Mouse (Mus musculus) megakaryocyte, embryonic 14.5 days (primary cell): ENCODE measurements around the gene Zbtb3. TPM values are rescaled to one million over a fixed set of nuclear protein-coding genes. Genes with fewer than 3 reads are reported as not detected.

Source experiments
- H3K27me3 ChIP-seq: replicated peaks from 2 replicates; pipeline ENCODE3; 2012; ENCODE audit warnings: inconsistent platforms
- H3K36me3 ChIP-seq: replicated peaks from 2 replicates; pipeline ENCODE3; 2012; ENCODE audit warnings: low read length, inconsistent platforms, mixed read lengths
- H3K4me1 ChIP-seq: 2 replicates; pipeline ENCODE4 v1.6.1; 2012; ENCODE audit warnings: inconsistent platforms
- H3K4me3 ChIP-seq: replicated peaks from 2 replicates; pipeline ENCODE3; 2012; ENCODE audit warnings: moderate library complexity, mild to moderate bottlenecking, inconsistent platforms
- H3K9me3 ChIP-seq: 2 replicates; pipeline ENCODE4 v1.6.1; 2012; ENCODE audit warnings: inconsistent platforms
- FLI1 ChIP-seq: IDR thresholded peaks from 2 replicates; pipeline ENCODE4 v1.6.1; 2012; ENCODE audit warnings: low read length, inconsistent platforms, mixed read lengths
- GATA1 ChIP-seq: IDR thresholded peaks from 3 replicates; pipeline ENCODE4 v1.6.1; 2012; ENCODE audit warnings: mixed read lengths, low read length, inconsistent platforms, borderline replicate concordance
- polyA plus RNA-seq: library from polyadenylated mRNA; stranded (reverse); fragments of >175 nt; gene quantifications from 2 replicates; pipeline ENCODE4 v1.2.3, GENCODE M21; 2012; ENCODE audit warnings: low replicate concordance; ENCODE audit not compliant: insufficient read depth

Gene Zbtb3
- polyA plus RNA-seq, 1 experiment: 1.3 TPM

GRCm38 (mm10) chr19:8773409-8773808 lies 28.9 kb upstream of the Zbtb3 start:
- Histone ChIP-seq H3K27me3 (no peaks in the 10 kb centered on the region), H3K36me3 (peaks cover 60% of the 10 kb centered on the region), H3K4me3 (peak overlapping the region; percentile 97), H3K9me3 (no peaks in the 10 kb centered on the region), H3K4me1 (peaks cover 52% of the 10 kb centered on the region)
- TF ChIP-seq FLI1 (no peak), GATA1 (no peak)

DNA sequence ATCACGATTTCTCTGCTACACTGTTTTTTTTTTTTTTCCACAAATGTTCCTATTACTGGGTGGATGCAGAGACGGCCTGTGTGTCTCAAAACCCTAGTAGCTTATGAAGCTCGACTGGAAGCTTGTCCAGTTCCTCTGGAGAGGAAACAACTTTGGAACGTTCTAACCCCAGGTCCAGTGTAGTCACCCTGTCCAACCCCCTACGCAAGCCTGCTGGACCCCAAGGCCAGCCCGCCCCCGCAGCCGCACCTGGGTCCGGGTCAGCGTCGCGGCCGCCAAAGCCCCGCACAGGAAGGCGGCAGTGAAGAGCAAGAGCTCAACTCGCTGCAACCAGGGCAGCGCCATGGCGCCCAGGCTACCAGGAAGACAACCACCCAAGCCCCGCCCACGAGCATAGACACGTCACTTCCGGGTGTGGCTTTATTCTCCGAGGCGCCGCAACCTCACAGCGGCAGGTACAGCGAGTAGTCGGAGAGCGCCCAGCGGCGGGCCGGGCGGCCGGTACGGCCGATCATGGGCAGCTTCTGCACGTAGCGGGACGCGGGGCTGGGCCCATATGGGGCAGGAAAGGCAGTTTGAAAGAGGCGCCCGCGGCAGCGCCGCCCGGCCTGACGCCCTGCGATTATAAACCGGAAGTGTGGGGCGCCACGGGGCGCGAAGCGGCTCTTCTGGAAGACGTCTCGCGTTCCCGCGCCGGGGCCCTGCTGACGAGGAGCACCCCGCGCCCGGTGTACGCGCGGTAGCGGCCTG lies 28.1 kb upstream of the Zbtb3 start, which contains the start of gene Tmem179b:
TSS of gene Tmem179b (minus strand) at position 382 of the 750 bp plus-strand sequence.
- TF ChIP-seq FLI1 (peak; percentile 68; the same call in 1 of the 2 replicates), GATA1 (no peak)
- peaks cover 57% of the 10 kb centered on the region for H3K36me3 ChIP-seq
- no peaks in the 10 kb centered on the region for H3K9me3 ChIP-seq
- H3K27me3 ChIP-seq: no peaks in the 10 kb centered on the region
- peak within 1 kb of the TSS; percentile 97 for H3K4me3 ChIP-seq
- H3K4me1 ChIP-seq: peaks cover 52% of the 10 kb centered on the region

DNA sequence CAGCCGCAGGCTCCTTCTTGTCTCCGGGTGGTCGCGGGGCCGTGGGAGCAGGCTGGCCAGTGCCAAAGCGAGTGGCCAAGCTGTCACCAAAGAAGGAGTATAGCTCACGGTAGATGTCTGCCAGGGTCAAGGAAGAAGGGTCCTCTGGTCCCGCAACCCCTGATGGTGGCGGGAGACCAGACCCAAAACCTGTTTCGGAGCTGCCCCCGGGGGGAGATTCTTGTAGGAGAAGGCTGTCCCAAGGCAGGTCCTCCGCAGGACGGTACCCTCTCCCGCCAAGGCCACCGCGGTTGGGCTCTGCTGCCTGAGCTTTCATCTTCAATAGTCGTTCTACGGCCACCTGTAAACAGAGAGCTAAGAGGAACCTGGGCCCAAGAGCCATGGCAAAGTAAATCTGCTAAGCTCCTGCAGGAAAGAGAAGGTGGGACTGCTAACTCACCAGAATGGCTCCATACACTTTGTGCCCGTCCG lies 27.4 kb upstream of the Zbtb3 start:
- H3K9me3 ChIP-seq: no peaks in the 10 kb centered on the region
- H3K4me1 ChIP-seq: peaks cover 55% of the 10 kb centered on the region
- H3K27me3 ChIP-seq: no peaks in the 10 kb centered on the region
- H3K4me3 ChIP-seq: peak overlapping the region; percentile 97
- H3K36me3 ChIP-seq: peaks cover 55% of the 10 kb centered on the region
- no peak for TF ChIP-seq FLI1
- no peak for TF ChIP-seq GATA1

- peak within 1 kb of the TSS; percentile 96 for H3K4me3 ChIP-seq
- TF ChIP-seq FLI1: no peak
- TF ChIP-seq GATA1: no peak
- peaks cover 40% of the 10 kb centered on the region for H3K36me3 ChIP-seq
- H3K4me1 ChIP-seq: peaks cover 45% of the 10 kb centered on the region
- H3K9me3 ChIP-seq: no peaks in the 10 kb centered on the region
- no peaks in the 10 kb centered on the region for H3K27me3 ChIP-seq
Observed at GRCm38 (mm10) chr19:8786008-8786781, 16.2 kb upstream of the Zbtb3 start, which contains the start of gene Taf6l. Gene Taf6l, minus strand, starts transcription at chr19:8786417.

GRCm38 (mm10) chr19:8788521-8788920 lies 13.8 kb upstream of the Zbtb3 start:
- TF ChIP-seq FLI1 (no peak), GATA1 (no peak)
- peaks cover 5% of the 10 kb centered on the region for H3K9me3 ChIP-seq
- H3K27me3 ChIP-seq: no peaks in the 10 kb centered on the region
- H3K4me1 ChIP-seq: peaks cover 36% of the 10 kb centered on the region
- H3K4me3 ChIP-seq: no peak overlapping the region
- peaks cover 35% of the 10 kb centered on the region for H3K36me3 ChIP-seq

- Histone ChIP-seq H3K4me3 (no peak overlapping the region), H3K9me3 (peaks cover 6% of the 10 kb centered on the region), H3K36me3 (peaks cover 36% of the 10 kb centered on the region), H3K4me1 (peaks cover 33% of the 10 kb centered on the region), H3K27me3 (no peaks in the 10 kb centered on the region)
- TF ChIP-seq GATA1: no peak
- no peak for TF ChIP-seq FLI1
Observed at GRCm38 (mm10) chr19:8789171-8789570, 13.2 kb upstream of the Zbtb3 start.

GRCm38 (mm10) chr19:8790171-8790570 lies 12.2 kb upstream of the Zbtb3 start:
- H3K27me3 ChIP-seq: no peaks in the 10 kb centered on the region
- peaks cover 6% of the 10 kb centered on the region for H3K9me3 ChIP-seq
- H3K4me1 ChIP-seq: peaks cover 27% of the 10 kb centered on the region
- peaks cover 42% of the 10 kb centered on the region for H3K36me3 ChIP-seq
- no peak overlapping the region for H3K4me3 ChIP-seq
- TF ChIP-seq GATA1: no peak
- no peak for TF ChIP-seq FLI1

DNA sequence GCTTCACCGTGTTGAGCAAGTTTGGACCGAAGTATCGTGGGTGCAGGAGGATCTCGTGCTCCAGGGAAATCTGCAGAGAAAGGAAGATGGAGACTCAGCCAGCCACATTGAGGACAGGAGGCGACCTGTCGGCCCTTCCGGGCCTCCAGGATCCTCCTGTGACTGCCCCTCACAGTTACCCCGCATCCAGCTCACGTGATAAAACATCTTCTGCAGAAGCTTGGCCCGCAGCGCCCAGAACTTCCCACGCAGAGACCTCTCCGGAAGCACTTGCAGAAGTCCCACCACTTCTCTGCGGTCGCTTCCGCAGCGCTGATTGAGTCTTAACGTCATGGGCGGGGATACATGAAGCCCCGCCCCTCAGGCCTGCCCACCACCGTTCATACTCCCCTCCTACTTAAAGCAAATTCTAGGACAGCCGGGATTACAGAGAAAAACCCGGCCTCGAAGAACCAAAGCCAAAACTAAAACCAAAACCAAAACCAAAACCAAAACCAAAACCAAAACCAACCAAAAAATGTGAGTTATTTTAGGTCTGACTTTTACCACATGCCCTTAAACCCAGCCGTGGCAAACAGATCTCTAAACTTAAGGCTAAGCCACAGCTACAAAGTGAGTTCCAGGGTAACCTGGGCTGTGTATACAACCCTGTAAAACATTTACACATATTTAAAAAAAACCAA lies 4.0 kb upstream of the Zbtb3 start, which contains the start of gene Polr2g:
TSS of gene Polr2g (minus strand) at position 314 of the 683 bp plus-strand sequence.
- no peaks in the 10 kb centered on the region for H3K27me3 ChIP-seq
- H3K36me3 ChIP-seq: peaks cover 28% of the 10 kb centered on the region
- peaks cover 44% of the 10 kb centered on the region for H3K4me1 ChIP-seq
- peak within 1 kb of the TSS; percentile 99 for H3K4me3 ChIP-seq
- H3K9me3 ChIP-seq: peaks cover 2% of the 10 kb centered on the region
- TF ChIP-seq FLI1 (peak; percentile 37; the same call in 1 of the 2 replicates), GATA1 (no peak)

- Histone ChIP-seq H3K9me3 (no peaks in the 10 kb centered on the region), H3K4me1 (peaks cover 49% of the 10 kb centered on the region), H3K27me3 (no peaks in the 10 kb centered on the region), H3K36me3 (peaks cover 25% of the 10 kb centered on the region), H3K4me3 (peak overlapping the region; percentile 99)
- no peak for TF ChIP-seq FLI1
- no peak for TF ChIP-seq GATA1
Observed at GRCm38 (mm10) chr19:8798947-8799315, 3.4 kb upstream of the Zbtb3 start.

DNA sequence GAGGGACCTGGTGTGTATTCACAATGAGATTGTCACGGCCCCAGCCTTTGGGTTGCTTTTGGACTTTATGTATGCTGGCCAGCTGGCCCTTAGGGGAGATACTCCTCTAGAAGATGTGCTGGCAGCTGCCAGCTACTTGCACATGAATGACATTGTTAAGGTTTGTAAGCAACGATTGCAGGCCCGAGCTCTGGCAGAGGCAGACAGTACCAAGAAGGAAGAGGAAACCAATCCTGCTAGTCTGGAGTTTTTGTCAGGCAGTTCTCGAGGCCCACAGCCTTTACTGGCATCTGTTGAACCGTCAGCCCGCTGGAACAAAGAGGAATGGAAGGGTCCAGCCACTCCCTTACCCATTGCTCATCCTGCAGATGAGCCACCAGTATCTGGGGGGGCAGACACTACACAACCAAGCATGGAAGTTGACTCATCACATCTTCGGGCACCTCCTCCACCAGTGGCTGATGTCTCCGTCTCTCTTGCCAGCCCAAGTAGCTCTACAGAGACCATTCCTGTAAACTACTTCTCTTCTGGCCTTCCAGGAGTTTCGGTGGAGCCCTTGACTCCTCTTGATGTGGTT lies 937 bp downstream of the Zbtb3 start:
- Histone ChIP-seq H3K4me3 (peak overlapping the region; percentile 95), H3K36me3 (peaks cover 42% of the 10 kb centered on the region), H3K4me1 (peaks cover 70% of the 10 kb centered on the region), H3K27me3 (no peaks in the 10 kb centered on the region), H3K9me3 (no peaks in the 10 kb centered on the region)
- TF ChIP-seq GATA1 (no peak), FLI1 (no peak)
